Mouse (Mus musculus) limb, embryonic 15.5 days (tissue): ENCODE measurements around the gene Rdx. TPM values are rescaled to one million over a fixed set of nuclear protein-coding genes. Genes with fewer than 3 reads are reported as not detected.

Source experiments
- ATAC-seq: fragments of 200-750 bp; cut with Nextera tagmentation; 2 replicates; pipeline ENCODE4 v1.8.0; 2017; ENCODE audit warnings: low read depth, moderate TSS enrichment; ENCODE audit not compliant: insufficient number of reproducible peaks, low FRiP score, low TSS enrichment
- H3K27ac ChIP-seq: fragments of 300-500 bp; sonication (generic); 2 replicates; pipeline ENCODE4 v1.5.1; 2015; ENCODE audit warnings: moderate library complexity, mild to moderate bottlenecking, inconsistent platforms
- H3K27me3 ChIP-seq: fragments of 300-500 bp; sonication (generic); 2 replicates; pipeline ENCODE4 v1.6.1; 2015; ENCODE audit warnings: inconsistent platforms
- H3K36me3 ChIP-seq: fragments of 300-500 bp; sonication (generic); 2 replicates; pipeline ENCODE4 v1.6.1; 2015; ENCODE audit warnings: inconsistent platforms
- H3K4me1 ChIP-seq: fragments of 300-500 bp; sonication (generic); 2 replicates; pipeline ENCODE4 v1.6.1; 2015; ENCODE audit warnings: inconsistent platforms
- H3K4me2 ChIP-seq: fragments of 300-500 bp; sonication (generic); 2 replicates; pipeline ENCODE4 v1.6.1; 2015; ENCODE audit warnings: mild to moderate bottlenecking, inconsistent platforms
- H3K4me3 ChIP-seq: fragments of 300-500 bp; sonication (generic); 2 replicates; pipeline ENCODE4 v1.5.1; 2015; ENCODE audit warnings: mild to moderate bottlenecking, inconsistent platforms
- H3K9ac ChIP-seq: fragments of 300-500 bp; sonication (generic); 2 replicates; pipeline ENCODE4 v1.6.1; 2015; ENCODE audit warnings: inconsistent platforms
- H3K9me3 ChIP-seq: fragments of 300-500 bp; sonication (generic); 2 replicates; pipeline ENCODE4 v1.6.1; 2016; ENCODE audit warnings: inconsistent platforms
- WGBS: fragments of 180-500 bp; shearing (Covaris S2); methylation state at CpG from one replicate; pipeline ENCODE4 v1.1.7; 2015; 5-methylcytosine and 5-hydroxymethylcytosine counted together
- polyA plus RNA-seq: library from polyadenylated mRNA; unstranded; fragments of >200 nt; fragmentation: Nextera tagmentation; extraction: Ambion mirVana; gene quantifications from 2 replicates; pipeline ENCODE4 v1.2.1, GENCODE M21; 2015

Gene Rdx
- polyA plus RNA-seq, 1 experiment from 2014 or later, result 111 TPM

GRCm38 (mm10) chr9:52028521-52029405 is 18.2 kb upstream of the Rdx start:
- H3K36me3 ChIP-seq, result no peaks in the 10 kb centered on the region
- H3K9ac ChIP-seq, result no peak overlapping the region
- no peak overlapping the region for H3K4me3 ChIP-seq
- no peak overlapping the region for H3K27ac ChIP-seq
- H3K4me2 ChIP-seq, result no peak overlapping the region
- WGBS, result 63% methylated on average over 9 of the region's 9 CpGs
- no peaks in the 10 kb centered on the region for H3K4me1 ChIP-seq
- no peak for ATAC-seq
- H3K27me3 ChIP-seq, result no peaks in the 10 kb centered on the region
- no peaks in the 10 kb centered on the region for H3K9me3 ChIP-seq

GRCm38 (mm10) chr9:52031501-52031900 is 15.5 kb upstream of the Rdx start:
- WGBS, result 81% methylated on average over 2 of the region's 2 CpGs
- H3K27ac ChIP-seq, result no peak overlapping the region
- no peak overlapping the region for H3K4me3 ChIP-seq
- H3K27me3 ChIP-seq, result no peaks in the 10 kb centered on the region
- no peak overlapping the region for H3K4me2 ChIP-seq
- H3K9me3 ChIP-seq, result no peaks in the 10 kb centered on the region
- no peaks in the 10 kb centered on the region for H3K36me3 ChIP-seq
- no peak overlapping the region for H3K9ac ChIP-seq
- ATAC-seq, result no peak
- H3K4me1 ChIP-seq, result no peaks in the 10 kb centered on the region

- H3K4me2 ChIP-seq, result no peak overlapping the region
- 72% methylated on average over 1 of the region's 1 CpGs for WGBS
- no peaks in the 10 kb centered on the region for H3K27me3 ChIP-seq
- H3K4me1 ChIP-seq, result no peaks in the 10 kb centered on the region
- no peak overlapping the region for H3K9ac ChIP-seq
- no peaks in the 10 kb centered on the region for H3K36me3 ChIP-seq
- H3K27ac ChIP-seq, result no peak overlapping the region
- no peaks in the 10 kb centered on the region for H3K9me3 ChIP-seq
- ATAC-seq, result no peak
- H3K4me3 ChIP-seq, result no peak overlapping the region
These were observed 9.5 kb upstream of the Rdx start for GRCm38 (mm10) chr9:52037493-52037892.

- no peak overlapping the region for H3K9ac ChIP-seq
- WGBS, result 62% methylated on average over 2 of the region's 2 CpGs
- H3K4me3 ChIP-seq, result no peak overlapping the region
- no peak for ATAC-seq
- no peak overlapping the region for H3K27ac ChIP-seq
- no peaks in the 10 kb centered on the region for H3K27me3 ChIP-seq
- no peaks in the 10 kb centered on the region for H3K36me3 ChIP-seq
- H3K4me1 ChIP-seq, result no peaks in the 10 kb centered on the region
- no peak overlapping the region for H3K4me2 ChIP-seq
- no peaks in the 10 kb centered on the region for H3K9me3 ChIP-seq
These were observed 5.3 kb upstream of the Rdx start for GRCm38 (mm10) chr9:52041657-52042056.

- Histone ChIP-seq H3K27ac (peak overlapping the region; percentile 100; the same call in 1 of the 2 replicates), H3K9ac (no peak overlapping the region)
- 27% methylated on average over 5 of the region's 5 CpGs for WGBS
These were observed 287 bp upstream of the Rdx start for GRCm38 (mm10) chr9:52046686-52047085.

GRCm38 (mm10) chr9:52047821-52048649 is 1.1 kb downstream of the Rdx start:
- Histone ChIP-seq H3K27me3 (no peaks in the 10 kb centered on the region), H3K36me3 (no peaks in the 10 kb centered on the region), H3K4me1 (peaks cover 20% of the 10 kb centered on the region), H3K9ac (peak overlapping the region; percentile 98), H3K4me3 (peak overlapping the region; percentile 93), H3K4me2 (peak overlapping the region; percentile 53), H3K27ac (peak overlapping the region; percentile 100), H3K9me3 (no peaks in the 10 kb centered on the region)
- under 1% methylated on average over 103 of the region's 118 CpGs for WGBS
- ATAC-seq, result peak; percentile 94

More at GRCm38 (mm10) chr9:52046686-52047085, 287 bp upstream of the Rdx start:
- H3K4me1 ChIP-seq, result peaks cover 20% of the 10 kb centered on the region
- no peak for ATAC-seq
- H3K9me3 ChIP-seq, result no peaks in the 10 kb centered on the region
- H3K27me3 ChIP-seq, result no peaks in the 10 kb centered on the region
- H3K4me3 ChIP-seq, result peak overlapping the region; percentile 93; the same call in 1 of the 2 replicates
- peak overlapping the region; percentile 53 for H3K4me2 ChIP-seq
- no peaks in the 10 kb centered on the region for H3K36me3 ChIP-seq

GRCm38 (mm10) chr9:52048650-52049081 is 1.7 kb downstream of the Rdx start:
- Histone ChIP-seq H3K4me1 (peaks cover 20% of the 10 kb centered on the region), H3K4me3 (peak overlapping the region; percentile 93), H3K27me3 (no peaks in the 10 kb centered on the region), H3K27ac (peak overlapping the region; percentile 100), H3K9ac (peak overlapping the region; percentile 98), H3K9me3 (no peaks in the 10 kb centered on the region), H3K4me2 (peak overlapping the region; percentile 53), H3K36me3 (no peaks in the 10 kb centered on the region)
- under 1% methylated on average over 60 of the region's 60 CpGs for WGBS
- no peak; the same call in 1 of the 2 replicates for ATAC-seq

- Histone ChIP-seq H3K27me3 (no peaks in the 10 kb centered on the region), H3K4me3 (peak overlapping the region; percentile 93), H3K4me1 (peaks cover 20% of the 10 kb centered on the region), H3K36me3 (no peaks in the 10 kb centered on the region), H3K9ac (no peak overlapping the region), H3K9me3 (no peaks in the 10 kb centered on the region), H3K4me2 (peak overlapping the region; percentile 53), H3K27ac (no peak overlapping the region)
- no peak for ATAC-seq
- WGBS, result 1% methylated on average over 3 of the region's 3 CpGs
These were observed 2.6 kb downstream of the Rdx start for GRCm38 (mm10) chr9:52049605-52050004.

- peak overlapping the region; percentile 4; the same call in 1 of the 2 replicates for H3K4me3 ChIP-seq
- H3K9me3 ChIP-seq, result no peaks in the 10 kb centered on the region
- H3K4me1 ChIP-seq, result peaks cover 20% of the 10 kb centered on the region
- 33% methylated on average over 2 of the region's 2 CpGs for WGBS
- ATAC-seq, result no peak
- H3K36me3 ChIP-seq, result no peaks in the 10 kb centered on the region
- H3K9ac ChIP-seq, result no peak overlapping the region
- no peak overlapping the region for H3K27ac ChIP-seq
- H3K27me3 ChIP-seq, result no peaks in the 10 kb centered on the region
- H3K4me2 ChIP-seq, result peak overlapping the region; percentile 53
These were observed 3.4 kb downstream of the Rdx start for GRCm38 (mm10) chr9:52050361-52050760.

GRCm38 (mm10) chr9:52052221-52052620 is 5.2 kb downstream of the Rdx start:
- no peak for ATAC-seq
- WGBS, result 71% methylated on average over 1 of the region's 1 CpGs
- no peaks in the 10 kb centered on the region for H3K36me3 ChIP-seq

GRCm38 (mm10) chr9:52055313-52055712 is 8.3 kb downstream of the Rdx start:
- ATAC-seq, result no peak

More at GRCm38 (mm10) chr9:52052221-52052620, 5.2 kb downstream of the Rdx start:
- Histone ChIP-seq H3K27me3 (no peaks in the 10 kb centered on the region), H3K9me3 (no peaks in the 10 kb centered on the region), H3K4me1 (peaks cover 15% of the 10 kb centered on the region), H3K4me2 (no peak overlapping the region), H3K9ac (no peak overlapping the region), H3K4me3 (no peak overlapping the region), H3K27ac (no peak overlapping the region)

More at GRCm38 (mm10) chr9:52055313-52055712, 8.3 kb downstream of the Rdx start:
- Histone ChIP-seq H3K27me3 (no peaks in the 10 kb centered on the region), H3K9me3 (no peaks in the 10 kb centered on the region), H3K4me2 (no peak overlapping the region), H3K27ac (no peak overlapping the region), H3K4me3 (no peak overlapping the region), H3K36me3 (no peaks in the 10 kb centered on the region), H3K9ac (no peak overlapping the region), H3K4me1 (peaks cover 14% of the 10 kb centered on the region)
- WGBS, result 66% methylated on average over 3 of the region's 3 CpGs
